Mouse (Mus musculus): Measurements from ENCODE around the gene Plcl1. TPM values are rescaled to one million over a fixed set of nuclear protein-coding genes. Genes with fewer than 3 reads are reported as not detected.

The Plcl1 gene
- total and polyA plus RNA-seq, 3 experiments, result not detected

DNA sequence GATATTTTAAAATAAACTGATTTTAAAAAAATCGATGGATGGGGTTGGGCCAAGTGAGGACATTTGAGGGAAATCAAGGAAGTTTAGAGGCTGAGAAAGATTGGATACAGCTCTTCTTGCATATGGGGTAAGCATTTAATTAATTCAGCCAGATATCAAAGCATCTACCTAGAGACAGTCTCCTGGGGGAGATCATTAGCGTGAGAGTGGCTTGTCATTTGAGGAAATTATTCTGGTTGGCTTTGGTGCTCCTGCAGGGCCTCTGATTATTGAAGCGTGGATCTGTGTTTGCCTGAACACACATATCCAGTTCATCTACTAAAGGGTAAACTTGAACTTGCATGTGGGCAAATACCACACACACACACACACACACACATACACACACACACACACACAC lies 44.1 kb downstream of the Plcl1 start:
- DNase-seq (ENCODE audit: low read depth, low spot score), result no peak

DNA sequence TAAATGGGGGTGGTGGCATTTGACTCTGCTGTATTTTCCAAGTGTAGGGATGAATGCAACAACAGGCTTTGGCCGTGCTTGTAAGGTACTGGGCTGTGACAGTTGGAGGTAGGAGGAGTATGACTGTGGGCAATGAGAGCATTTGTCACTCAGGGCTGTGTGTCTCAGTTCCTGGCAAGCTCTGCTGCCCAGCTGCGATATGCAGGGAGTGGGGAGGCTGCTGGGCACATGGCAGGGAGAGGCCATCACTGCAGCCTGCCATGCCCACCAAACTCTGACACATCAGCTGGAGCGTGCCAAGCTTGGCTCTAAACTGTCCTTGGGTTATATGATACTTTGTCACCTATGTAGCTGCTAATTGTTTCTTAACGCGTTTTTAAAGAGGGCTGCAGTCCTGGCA lies 48.4 kb downstream of the Plcl1 start:
- Histone ChIP-seq H3K27ac (ENCODE audit: control insufficient read depth, low read depth, low read length) (no peak overlapping the region), H3K36me3 (ENCODE audit: control insufficient read depth in 1 of 2, insufficient read depth in 2 of 2, low read length in 2 of 2) (no peaks in the 10 kb centered on the region), H3K79me2 (ENCODE audit: control insufficient read depth, insufficient read depth, low read length, poor library complexity) (no peaks in the 10 kb centered on the region), H3K27me3 (ENCODE audit: control insufficient read depth in 1 of 2, insufficient read depth in 2 of 2, low read length in 2 of 2) (no peaks in the 10 kb centered on the region), H3K4me1 (ENCODE audit: control insufficient read depth in 1 of 2, insufficient read depth in 2 of 2, low read length in 2 of 2) (no peaks in the 10 kb centered on the region), H3K9me3 (replicated peaks; ENCODE audit: insufficient read depth, low read length) (no peaks in the 10 kb centered on the region), H3K9ac (ENCODE audit: control insufficient read depth, low read depth, low read length, poor library complexity, severe bottlenecking) (no peak overlapping the region), H3K4me3 (ENCODE audit: control insufficient read depth in 1 of 2, insufficient read depth in 1 of 2, low read depth in 2 of 2, low read length in 2 of 2) (no peak overlapping the region)
- TF ChIP-seq MEF2A (IDR thresholded peaks at IDR 0.05; ENCODE audit: extremely low read depth, insufficient replicate concordance, low read depth, low read length, poor library complexity, severe bottlenecking), result no peak
- no peak for TF ChIP-seq RAD21 (IDR thresholded peaks at IDR 0.05; ENCODE audit: low read depth, low read length)
- no peak for TF ChIP-seq RCOR1 (IDR thresholded peaks at IDR 0.05; ENCODE audit: low read depth, low read length)
- no peak for TF ChIP-seq ETS1 (IDR thresholded peaks at IDR 0.05; ENCODE audit: low read depth, low read length)
- TF ChIP-seq MXI1 (IDR thresholded peaks at IDR 0.05; ENCODE audit: low read depth, low read length), result no peak
- TF ChIP-seq HCFC1 (IDR thresholded peaks at IDR 0.05; ENCODE audit: low read depth, low read length), result no peak
- no peak for TF ChIP-seq UBTF (IDR thresholded peaks at IDR 0.05; ENCODE audit: borderline replicate concordance, insufficient read depth, low read depth, low read length)
- no peak for TF ChIP-seq CHD2 (IDR thresholded peaks at IDR 0.05; ENCODE audit: low read length)
- no peak for TF ChIP-seq NELFE (IDR thresholded peaks at IDR 0.05; ENCODE audit: low read depth, low read length)
- TF ChIP-seq ZKSCAN1 (IDR thresholded peaks at IDR 0.05; ENCODE audit: low read depth, low read length), result no peak
- TF ChIP-seq TBP (IDR thresholded peaks at IDR 0.05; ENCODE audit: low read depth, low read length), result no peak
- TF ChIP-seq CTCF (IDR thresholded peaks at IDR 0.05 in 2 of 3, conservative IDR thresholded peaks at IDR 0.05 in 1 of 3; ENCODE audit: control insufficient read depth in 1 of 3, insufficient read depth in 1 of 3, low read depth in 2 of 3, low read length in 3 of 3, poor library complexity in 1 of 3, severe bottlenecking in 1 of 3), result no peak
- no peak for TF ChIP-seq MAX (IDR thresholded peaks at IDR 0.05; ENCODE audit: low read length)
- no peak for TF ChIP-seq SMC3 (IDR thresholded peaks at IDR 0.05; ENCODE audit: low read depth, low read length)
- no peak for TF ChIP-seq NRF1 (IDR thresholded peaks at IDR 0.05; ENCODE audit: insufficient read depth, low read depth, low read length, poor library complexity, severe bottlenecking)
- TF ChIP-seq ZC3H11A (IDR thresholded peaks at IDR 0.05; ENCODE audit: low read depth, low read length), result no peak
- TF ChIP-seq USF2 (IDR thresholded peaks at IDR 0.05; ENCODE audit: borderline replicate concordance in 1 of 2, insufficient read depth in 1 of 2, low read depth in 1 of 2, low read length in 2 of 2), result no peak
- TF ChIP-seq BHLHE40 (IDR thresholded peaks at IDR 0.05; ENCODE audit: borderline replicate concordance, low read depth, low read length), result no peak
- no peak for TF ChIP-seq GABPA (IDR thresholded peaks at IDR 0.05; ENCODE audit: low read depth, low read length)
- DNase-seq (ENCODE audit: low read depth, low spot score), result no peak

More for the DNA sequence above, 44.1 kb downstream of the Plcl1 start:
- H3K4me1 ChIP-seq (ENCODE audit: control insufficient read depth in 1 of 2, insufficient read depth in 2 of 2, low read length in 2 of 2), result no peaks in the 10 kb centered on the region
- H3K79me2 ChIP-seq (ENCODE audit: control insufficient read depth, insufficient read depth, low read length, poor library complexity), result no peaks in the 10 kb centered on the region
- H3K27me3 ChIP-seq (ENCODE audit: control insufficient read depth in 1 of 2, insufficient read depth in 2 of 2, low read length in 2 of 2), result no peaks in the 10 kb centered on the region; a peak in 1 of 4 replicates
- H3K27ac ChIP-seq (ENCODE audit: control insufficient read depth, low read depth, low read length), result no peak overlapping the region
- no peaks in the 10 kb centered on the region for H3K36me3 ChIP-seq (ENCODE audit: control insufficient read depth in 1 of 2, insufficient read depth in 2 of 2, low read length in 2 of 2)
- H3K9me3 ChIP-seq (replicated peaks; ENCODE audit: insufficient read depth, low read length), result no peaks in the 10 kb centered on the region
- no peak overlapping the region for H3K4me3 ChIP-seq (ENCODE audit: control insufficient read depth in 1 of 2, insufficient read depth in 1 of 2, low read depth in 2 of 2, low read length in 2 of 2)
- no peak for TF ChIP-seq ZC3H11A (IDR thresholded peaks at IDR 0.05; ENCODE audit: low read depth, low read length)
- TF ChIP-seq POLR2AphosphoS5 (IDR thresholded peaks at IDR 0.05; ENCODE audit: borderline replicate concordance, low read depth, low read length), result no peak
- TF ChIP-seq ETS1 (IDR thresholded peaks at IDR 0.05; ENCODE audit: low read depth, low read length), result no peak
- TF ChIP-seq MYC (IDR thresholded peaks at IDR 0.05; ENCODE audit: low read depth, low read length), result no peak
- TF ChIP-seq MYB (IDR thresholded peaks at IDR 0.05; ENCODE audit: low read depth, low read length), result no peak
- TF ChIP-seq RCOR1 (IDR thresholded peaks at IDR 0.05; ENCODE audit: low read depth, low read length), result no peak
- no peak for TF ChIP-seq ZNF384 (IDR thresholded peaks at IDR 0.05; ENCODE audit: low read depth, low read length)
- TF ChIP-seq ZKSCAN1 (IDR thresholded peaks at IDR 0.05; ENCODE audit: low read depth, low read length), result no peak
- TF ChIP-seq BHLHE40 (IDR thresholded peaks at IDR 0.05; ENCODE audit: borderline replicate concordance, low read depth, low read length), result no peak
- no peak for TF ChIP-seq MAZ (IDR thresholded peaks at IDR 0.05; ENCODE audit: low read depth, low read length)
- no peak for TF ChIP-seq TAL1 (IDR thresholded peaks at IDR 0.05; ENCODE audit: low read length)
- no peak for TF ChIP-seq ELF1 (IDR thresholded peaks at IDR 0.05; ENCODE audit: low read depth, low read length)
- H3K9ac ChIP-seq (ENCODE audit: control insufficient read depth, low read depth, low read length, poor library complexity, severe bottlenecking), result no peak overlapping the region

Data from MEL (cell line).